Mouse (Mus musculus) liver, adult 2 months (tissue): ENCODE results near the gene Lgr6. TPM values are rescaled to one million over a fixed set of nuclear protein-coding genes. Genes with fewer than 3 reads are reported as not detected.
A peak's percentile ranks its signal among the peaks of the same experiment; 100 is the strongest.

Experiments
- DNase-seq: peaks from one replicate; pipeline ENCODE4 v3.0.0-alpha.2; 2011; ENCODE audit warnings: low read depth, low spot score; ENCODE audit errors: extremely low read depth
- H3K27ac ChIP-seq: fragments of 200-500 bp; replicated peaks from 2 replicates; pipeline ENCODE4 v1.5.1; 2012; ENCODE audit warnings: low read depth, mild to moderate bottlenecking, control low read depth, inconsistent platforms, low read length; ENCODE audit not compliant: insufficient read depth
- H3K27me3 ChIP-seq: fragments of 200-500 bp; 2 replicates; pipeline ENCODE4 v1.6.1; 2012; ENCODE audit warnings: mild to moderate bottlenecking, moderate library complexity, low read length, inconsistent platforms; ENCODE audit not compliant: control insufficient read depth, insufficient read depth
- H3K36me3 ChIP-seq: fragments of 200-500 bp; 2 replicates; pipeline ENCODE4 v1.6.1; 2012; ENCODE audit warnings: low read length, inconsistent platforms; ENCODE audit not compliant: control insufficient read depth, insufficient read depth
- H3K4me1 ChIP-seq: fragments of 200-500 bp; 2 replicates; pipeline ENCODE4 v1.6.1; 2011; ENCODE audit warnings: low read length; ENCODE audit not compliant: control insufficient read depth, insufficient read depth
- H3K4me3 ChIP-seq: fragments of 200-500 bp; 2 replicates; pipeline ENCODE4 v1.5.1; 2011; ENCODE audit warnings: low read depth, mild to moderate bottlenecking, control low read depth, low read length, moderate library complexity; ENCODE audit not compliant: insufficient read depth
- H3K79me2 ChIP-seq: fragments of 200-500 bp; 2 replicates; pipeline ENCODE4 v1.6.1; 2012; ENCODE audit warnings: inconsistent platforms, mild to moderate bottlenecking, low read length, moderate library complexity; ENCODE audit not compliant: control insufficient read depth, insufficient read depth
- H3K9ac ChIP-seq: fragments of 200-500 bp; 2 replicates; pipeline ENCODE4 v1.6.1; 2012; ENCODE audit warnings: low read depth, mild to moderate bottlenecking, control low read depth, inconsistent platforms, low read length
- CTCF ChIP-seq: fragments of 200-500 bp; IDR thresholded peaks from 2 replicates; pipeline ENCODE4 v1.5.1; 2011; ENCODE audit warnings: low read depth, low read length, control low read depth
- POLR2A ChIP-seq: fragments of 200-500 bp; IDR thresholded peaks from 2 replicates; pipeline ENCODE4 v1.6.1; 2011; ENCODE audit warnings: low read length, control low read depth; ENCODE audit not compliant: insufficient read depth; ENCODE audit errors: extremely low read depth
- WGBS: fragments of 180-500 bp; shearing (Covaris S2); methylation state at CpG from one replicate; pipeline ENCODE4 v1.1.7; 2018; 5-methylcytosine and 5-hydroxymethylcytosine counted together
- polyA plus RNA-seq: library from polyadenylated mRNA; depleted of rRNA; stranded (reverse); fragments of >200 nt; gene quantifications from 2 replicates; pipeline ENCODE4 v1.2.3, GENCODE M21; 2012
- total RNA-seq: library from RNA; depleted of rRNA; stranded (reverse); fragments of >200 nt; gene quantifications from 2 replicates; pipeline ENCODE4 v1.2.3, GENCODE M21; 2014

Gene Lgr6
- total and polyA plus RNA-seq, 2 experiments = under 0.01 TPM; not detected in 1

- no peak overlapping the region for H3K9ac ChIP-seq
- 43% methylated on average over 8 of the region's 8 CpGs for WGBS
- H3K27me3 ChIP-seq = no peaks in the 10 kb centered on the region
- H3K36me3 ChIP-seq = no peaks in the 10 kb centered on the region
- DNase-seq = no peak
- no peak overlapping the region for H3K27ac ChIP-seq
- no peak for TF ChIP-seq POLR2A
- TF ChIP-seq CTCF = no peak
- no peaks in the 10 kb centered on the region for H3K4me1 ChIP-seq
- H3K4me3 ChIP-seq = no peak overlapping the region
- H3K79me2 ChIP-seq = no peaks in the 10 kb centered on the region
Observed at GRCm38 (mm10) chr1:135131560-135131959, 26.5 kb upstream of the Lgr6 start.

GRCm38 (mm10) chr1:135131034-135131433, 26.0 kb upstream of the Lgr6 start:
- Histone ChIP-seq H3K27ac (0 out of 2 replicates have a peak overlapping the region, but pooled peaks have one; percentile 42), H3K4me3 (no peak overlapping the region), H3K4me1 (no peaks in the 10 kb centered on the region), H3K9ac (no peak overlapping the region), H3K36me3 (no peaks in the 10 kb centered on the region), H3K27me3 (no peaks in the 10 kb centered on the region), H3K79me2 (no peaks in the 10 kb centered on the region)
- 27% methylated on average over 6 of the region's 6 CpGs for WGBS
- TF ChIP-seq CTCF (no peak), POLR2A (no peak)
- no peak for DNase-seq

DNA sequence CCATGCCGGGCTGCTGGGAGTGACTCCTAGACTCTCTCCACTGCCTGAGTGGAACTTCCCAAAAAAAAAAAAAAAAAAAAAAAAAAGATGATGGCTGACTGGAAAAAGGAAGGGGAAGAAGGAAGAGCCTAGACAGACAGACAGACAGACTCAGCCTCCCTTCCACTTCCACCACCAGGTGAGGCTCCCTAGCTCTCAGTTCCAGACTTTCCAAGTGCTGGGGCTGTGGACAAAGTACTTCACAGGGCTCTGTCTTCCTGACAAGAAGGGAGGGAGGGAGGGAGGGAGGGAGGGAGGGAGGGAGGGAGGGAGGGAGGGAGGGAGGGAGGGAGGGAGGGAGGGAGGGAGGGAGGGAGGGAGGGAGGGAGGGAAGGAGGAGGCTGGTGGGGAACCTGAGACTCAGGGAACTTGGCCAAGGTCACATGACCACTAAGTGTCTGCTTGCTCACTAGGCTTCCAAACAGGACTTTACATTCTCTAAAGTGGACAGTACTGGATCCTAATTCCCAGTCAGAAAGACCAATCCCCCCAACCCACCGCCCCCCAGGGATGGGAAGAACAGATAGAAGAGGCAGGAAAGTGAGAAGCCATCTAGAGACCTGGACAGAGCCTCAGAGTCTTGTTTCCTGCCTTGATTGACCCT, 25.4 kb upstream of the Lgr6 start:
- Histone ChIP-seq H3K79me2 (no peaks in the 10 kb centered on the region), H3K36me3 (no peaks in the 10 kb centered on the region), H3K27me3 (no peaks in the 10 kb centered on the region), H3K27ac (no peak overlapping the region), H3K4me1 (no peaks in the 10 kb centered on the region), H3K4me3 (no peak overlapping the region), H3K9ac (no peak overlapping the region)
- 53% methylated on average over 2 of the region's 2 CpGs for WGBS
- TF ChIP-seq POLR2A (no peak), CTCF (no peak)
- no peak for DNase-seq

- Histone ChIP-seq H3K4me1 (no peaks in the 10 kb centered on the region), H3K36me3 (no peaks in the 10 kb centered on the region), H3K9ac (no peak overlapping the region), H3K27ac (no peak overlapping the region), H3K4me3 (no peak overlapping the region), H3K79me2 (no peaks in the 10 kb centered on the region), H3K27me3 (no peaks in the 10 kb centered on the region)
- DNase-seq = no peak
- no peak for TF ChIP-seq POLR2A
- TF ChIP-seq CTCF = no peak
- WGBS = 75% methylated on average over 9 of the region's 9 CpGs
Observed at GRCm38 (mm10) chr1:135129543-135130183, 24.6 kb upstream of the Lgr6 start.

GRCm38 (mm10) chr1:135128986-135129385, 23.9 kb upstream of the Lgr6 start:
- TF ChIP-seq POLR2A (no peak), CTCF (no peak)
- DNase-seq = no peak
- Histone ChIP-seq H3K4me1 (no peaks in the 10 kb centered on the region), H3K79me2 (no peaks in the 10 kb centered on the region), H3K4me3 (no peak overlapping the region), H3K36me3 (no peaks in the 10 kb centered on the region), H3K27ac (no peak overlapping the region), H3K27me3 (no peaks in the 10 kb centered on the region), H3K9ac (no peak overlapping the region)
- WGBS = 40% methylated on average over 9 of the region's 9 CpGs

- Histone ChIP-seq H3K4me3 (no peak overlapping the region), H3K27me3 (no peaks in the 10 kb centered on the region), H3K27ac (no peak overlapping the region), H3K9ac (no peak overlapping the region), H3K4me1 (no peaks in the 10 kb centered on the region), H3K36me3 (no peaks in the 10 kb centered on the region), H3K79me2 (no peaks in the 10 kb centered on the region)
- 59% methylated on average over 6 of the region's 6 CpGs for WGBS
- no peak for DNase-seq
- TF ChIP-seq CTCF = no peak
Observed at GRCm38 (mm10) chr1:135128011-135128441, 22.9 kb upstream of the Lgr6 start.
